Comparison of ENCODE assay signal across 13 mouse cellular contexts in the genomic region with DNA sequence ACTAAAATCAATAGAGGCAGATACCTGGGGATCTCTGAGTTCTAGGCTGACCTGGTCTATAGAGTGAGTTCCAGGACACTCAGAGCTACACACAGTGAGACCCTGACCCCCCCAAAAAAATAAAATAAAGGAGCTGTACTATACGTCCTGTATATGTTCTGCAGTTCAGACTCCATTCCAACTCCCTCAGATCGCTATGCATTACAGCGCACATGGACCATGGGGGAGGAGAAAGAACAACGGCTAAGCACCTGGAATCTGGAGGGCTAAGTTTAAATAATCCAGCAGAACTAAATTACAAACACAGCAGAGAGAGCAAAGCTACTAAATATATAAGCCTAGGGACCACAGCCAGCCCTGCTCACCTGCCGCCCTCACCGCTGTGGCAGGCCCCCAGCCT. TPM values are rescaled to one million over a fixed set of nuclear protein-coding genes. Genes with fewer than 3 reads are reported as not detected.
DNase-seq lines count a peak whose midpoint lies in the region; ATAC-seq and TF ChIP-seq lines count a peak whose summit lies in the region.
"Had no signal": no experiment of that assay in that cellular context is flagged by ENCODE, and none has a peak within 500 bp of the region (broad histone marks: within the 10 kb centered on the region; RNA-seq: fewer than 3 reads in every experiment).

No protein-coding gene starts in this region.

- no peak for ATAC-seq in hindbrain, embryonic 12.5 days (ENCODE audit: low FRiP score)
- no peak for ATAC-seq in lung, postnatal 0 days
- ATAC-seq in stomach, embryonic 16.5 days (ENCODE audit: insufficient read depth, low FRiP score), result no peak

- no peak overlapping the region for H3K4me3 ChIP-seq in cerebellum, adult 2 months (replicated peaks; ENCODE audit: insufficient read depth, low read depth, low read length)
- H3K4me3 ChIP-seq in hindbrain, embryonic 10.5 days, result no peak overlapping the region
- H3K4me3 ChIP-seq in hindbrain, embryonic 12.5 days, result no peak overlapping the region
- H3K4me3 ChIP-seq in lung, postnatal 0 days (ENCODE audit: low read depth, low read length), result no peak overlapping the region
- no peak overlapping the region for H3K4me3 ChIP-seq in stomach, embryonic 16.5 days (replicated peaks; ENCODE audit: low read length)
- H3K4me3 ChIP-seq: hindbrain, embryonic 15.5 days had no signal

- DNase-seq in cerebellum, adult 2 months, result no peak
- DNase-seq in cerebellum, adult 11-12 months, result no peak
- no peak for DNase-seq in hindbrain, embryonic 10.5 days (ENCODE audit: low spot score)
- no peak for DNase-seq in lung, postnatal 0 days (ENCODE audit: low spot score)
- no peak for DNase-seq in lung, adult 18-20 months
- DNase-seq in right cerebral cortex, adult 18-20 months, result no peak
- DNase-seq: adrenal gland, postnatal 10 days; cerebellum, adult 11 months; spleen, adult 18-20 months; thymus, adult 18-20 months had no signal

- H3K9ac ChIP-seq in hindbrain, embryonic 12.5 days, result no peak overlapping the region
- H3K9ac ChIP-seq in lung, postnatal 0 days (replicated peaks; ENCODE audit: low read depth), result no peak overlapping the region
- H3K9ac ChIP-seq in stomach, embryonic 16.5 days (ENCODE audit: low read length), result peak overlapping the region; percentile 7; the same call in 1 of the 2 replicates
- H3K9ac ChIP-seq: hindbrain, embryonic 15.5 days had no signal

- no peak for TF ChIP-seq POLR2A in cerebellum, adult 2 months (IDR thresholded peaks at IDR 0.05; ENCODE audit: borderline replicate concordance, insufficient read depth, low read length)

- H3K4me2 ChIP-seq in hindbrain, embryonic 12.5 days (replicated peaks), result no peak overlapping the region
- H3K4me2 ChIP-seq in lung, postnatal 0 days (replicated peaks; ENCODE audit: low read depth, low read length), result no peak overlapping the region
- no peak overlapping the region for H3K4me2 ChIP-seq in stomach, embryonic 16.5 days (ENCODE audit: low read depth, low read length)
- H3K4me2 ChIP-seq: hindbrain, embryonic 15.5 days had no signal

- TF ChIP-seq EP300 in lung, postnatal 0 days (IDR thresholded peaks at IDR 0.05), result no peak

- H3K27ac ChIP-seq in cerebellum, adult 2 months (ENCODE audit: insufficient read depth, low read length), result 0 out of 2 replicates have a peak overlapping the region, but pooled peaks have one; percentile 25
- 0 out of 2 replicates have a peak overlapping the region, but pooled peaks have one; percentile 29 for H3K27ac ChIP-seq in hindbrain, embryonic 10.5 days
- no peak overlapping the region for H3K27ac ChIP-seq in hindbrain, embryonic 12.5 days
- H3K27ac ChIP-seq in lung, postnatal 0 days (ENCODE audit: low read length), result peak overlapping the region; percentile 63
- peak overlapping the region; percentile 59 for H3K27ac ChIP-seq in stomach, embryonic 16.5 days (ENCODE audit: low read length)
- H3K27ac ChIP-seq: hindbrain, embryonic 15.5 days had no signal

- peaks cover 31% of the 10 kb centered on the region for H3K4me1 ChIP-seq in cerebellum, adult 2 months (ENCODE audit: control insufficient read depth, insufficient read depth, low read length)
- H3K4me1 ChIP-seq in hindbrain, embryonic 10.5 days (replicated peaks), result peaks cover 55% of the 10 kb centered on the region
- H3K4me1 ChIP-seq in hindbrain, embryonic 12.5 days, result peaks cover 19% of the 10 kb centered on the region
- peaks cover 23% of the 10 kb centered on the region for H3K4me1 ChIP-seq in lung, postnatal 0 days (ENCODE audit: insufficient read depth, low read depth, low read length)
- H3K4me1 ChIP-seq in stomach, embryonic 16.5 days (ENCODE audit: control insufficient read depth, insufficient read depth, low read length), result peaks cover 26% of the 10 kb centered on the region

- H3K36me3 ChIP-seq in hindbrain, embryonic 10.5 days, result no peaks in the 10 kb centered on the region
- H3K36me3 ChIP-seq in hindbrain, embryonic 12.5 days, result no peaks in the 10 kb centered on the region
- H3K36me3 ChIP-seq in lung, postnatal 0 days (ENCODE audit: insufficient read depth, low read length), result 0 out of 2 replicates have a peak, but pooled peaks cover 8% of the 10 kb centered on the region
- H3K36me3 ChIP-seq in stomach, embryonic 16.5 days (ENCODE audit: control insufficient read depth, insufficient read depth, low read length), result no peaks in the 10 kb centered on the region
- H3K36me3 ChIP-seq: hindbrain, embryonic 15.5 days had no signal

- H3K9me3 ChIP-seq in hindbrain, embryonic 10.5 days, result no peaks in the 10 kb centered on the region
- H3K9me3 ChIP-seq in hindbrain, embryonic 12.5 days (replicated peaks), result no peaks in the 10 kb centered on the region
- no peaks in the 10 kb centered on the region for H3K9me3 ChIP-seq in lung, postnatal 0 days (ENCODE audit: low read length)
- no peaks in the 10 kb centered on the region for H3K9me3 ChIP-seq in stomach, embryonic 16.5 days (replicated peaks; ENCODE audit: control insufficient read depth, low read length)
- H3K9me3 ChIP-seq: hindbrain, embryonic 15.5 days had no signal

- no peaks in the 10 kb centered on the region for H3K27me3 ChIP-seq in cerebellum, adult 2 months (ENCODE audit: control insufficient read depth, insufficient read depth, low read length)
- H3K27me3 ChIP-seq in hindbrain, embryonic 10.5 days (ENCODE audit: insufficient read depth, poor library complexity, severe bottlenecking), result no peaks in the 10 kb centered on the region
- no peaks in the 10 kb centered on the region for H3K27me3 ChIP-seq in hindbrain, embryonic 12.5 days
- no peaks in the 10 kb centered on the region for H3K27me3 ChIP-seq in lung, postnatal 0 days (replicated peaks; ENCODE audit: insufficient read depth, low read length)
- no peaks in the 10 kb centered on the region for H3K27me3 ChIP-seq in stomach, embryonic 16.5 days (ENCODE audit: control insufficient read depth, insufficient read depth, low read length)
- H3K27me3 ChIP-seq: hindbrain, embryonic 15.5 days had no signal

- WGBS in cerebellum, adult 2 months, result 89% methylated on average over 6 of the region's 6 CpGs
- 87% methylated on average over 6 of the region's 6 CpGs for WGBS in hindbrain, embryonic 10.5 days
- 82% methylated on average over 6 of the region's 6 CpGs for WGBS in hindbrain, embryonic 12.5 days
- WGBS in lung, postnatal 0 days, result 67% methylated on average over 6 of the region's 6 CpGs
- 60% methylated on average over 6 of the region's 6 CpGs for WGBS in stomach, embryonic 16.5 days

- no peak for TF ChIP-seq CTCF in cerebellum, adult 2 months (IDR thresholded peaks at IDR 0.05; ENCODE audit: borderline replicate concordance, insufficient read depth, low read depth, low read length)
- no peak for TF ChIP-seq CTCF in lung, postnatal 0 days (IDR thresholded peaks at IDR 0.05)

RNA-seq across cellular contexts. Expression of a gene that starts 48.0 kb away (rescaled TPM):
- polyA plus RNA-seq in cerebellum, adult 2 months (2012; rRNA removed), result 23.4 and 28.3 TPM in 2 replicates
- polyA plus RNA-seq in hindbrain, embryonic 10.5 days (2016; fragmentation: Nextera tagmentation; extraction: Ambion mirVana), result 37.2 and 37.8 TPM in 2 replicates
- polyA plus RNA-seq in hindbrain, embryonic 12.5 days (2016; fragmentation: Nextera tagmentation; extraction: Ambion mirVana), result 28.7 and 29.9 TPM in 2 replicates
- 33.9 and 35.1 TPM in 2 replicates for polyA plus RNA-seq in lung, postnatal 0 days (2015; fragmentation: Nextera tagmentation; extraction: Ambion mirVana)
- 27.4 and 29.5 TPM in 2 replicates for polyA plus RNA-seq in stomach, embryonic 16.5 days (2015; fragmentation: Nextera tagmentation; extraction: Ambion mirVana)

RNA-seq across cellular contexts. Expression of a gene that starts 50.6 kb away (rescaled TPM):
- polyA plus RNA-seq in cerebellum, adult 2 months (2012; rRNA removed), result 4.3 and 5.0 TPM in 2 replicates
- polyA plus RNA-seq in hindbrain, embryonic 10.5 days (2016; fragmentation: Nextera tagmentation; extraction: Ambion mirVana), result 2.8 TPM in 2 replicates
- 2.0 and 2.2 TPM in 2 replicates for polyA plus RNA-seq in hindbrain, embryonic 12.5 days (2016; fragmentation: Nextera tagmentation; extraction: Ambion mirVana)
- 8.4 and 10.2 TPM in 2 replicates for polyA plus RNA-seq in lung, postnatal 0 days (2015; fragmentation: Nextera tagmentation; extraction: Ambion mirVana)
- polyA plus RNA-seq in stomach, embryonic 16.5 days (2015; fragmentation: Nextera tagmentation; extraction: Ambion mirVana), result 5.1 and 5.5 TPM in 2 replicates

RNA-seq across cellular contexts. Expression of a gene that starts 55.8 kb away (rescaled TPM):
- polyA plus RNA-seq in cerebellum, adult 2 months (2012; rRNA removed), result 158 and 170 TPM in 2 replicates
- 68.2 and 69.5 TPM in 2 replicates for polyA plus RNA-seq in hindbrain, embryonic 10.5 days (2016; fragmentation: Nextera tagmentation; extraction: Ambion mirVana)
- 71.8 and 73.7 TPM in 2 replicates for polyA plus RNA-seq in hindbrain, embryonic 12.5 days (2016; fragmentation: Nextera tagmentation; extraction: Ambion mirVana)
- 64.6 TPM in 2 replicates for polyA plus RNA-seq in lung, postnatal 0 days (2015; fragmentation: Nextera tagmentation; extraction: Ambion mirVana)
- 66.3 and 67.8 TPM in 2 replicates for polyA plus RNA-seq in stomach, embryonic 16.5 days (2015; fragmentation: Nextera tagmentation; extraction: Ambion mirVana)
